In the genomic region with DNA sequence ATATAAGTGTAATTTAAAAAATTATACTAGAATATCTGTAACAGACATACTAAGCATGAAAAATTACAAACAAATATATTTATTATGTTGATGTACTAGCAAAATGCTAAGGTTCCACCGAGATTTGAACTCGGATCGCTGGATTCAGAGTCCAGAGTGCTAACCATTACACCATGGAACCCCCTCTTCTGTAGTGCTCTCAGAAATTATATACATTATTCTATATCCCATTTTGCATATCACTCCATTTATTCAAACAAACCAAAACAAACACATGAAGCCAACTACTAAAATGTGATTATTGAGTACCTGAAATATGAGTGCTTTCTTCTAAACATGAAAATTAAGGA, we compare ENCODE assay signal across 8 mouse cellular contexts. TPM values are rescaled to one million over a fixed set of nuclear protein-coding genes. Genes with fewer than 3 reads are reported as not detected.
A peak's percentile ranks its signal among the peaks of the same experiment; 100 is the strongest.
DNase-seq lines count a peak whose midpoint lies in the region; ATAC-seq and TF ChIP-seq lines count a peak whose summit lies in the region.

No protein-coding gene starts in this region.

- no peak overlapping the region for H3K9ac ChIP-seq in heart, embryonic 14.5 days (ENCODE audit: low read length)
- H3K9ac ChIP-seq in kidney, postnatal 0 days (ENCODE audit: low read depth, low read length) = no peak overlapping the region
- H3K9ac ChIP-seq in liver, postnatal 0 days (replicated peaks) = no peak overlapping the region
- no peak overlapping the region for H3K9ac ChIP-seq in neural tube, embryonic 14.5 days (replicated peaks; ENCODE audit: low read depth, low read length)

- TF ChIP-seq CTCF in kidney, postnatal 0 days (IDR thresholded peaks at IDR 0.05; ENCODE audit: low read depth) = no peak
- TF ChIP-seq CTCF in liver, postnatal 0 days (IDR thresholded peaks at IDR 0.05; ENCODE audit: low read depth) = no peak

- peak; percentile 7 for TF ChIP-seq EP300 in liver, postnatal 0 days (IDR thresholded peaks at IDR 0.05; ENCODE audit: low read depth)

- ATAC-seq in heart, embryonic 14.5 days (ENCODE audit: insufficient number of reproducible peaks, insufficient read depth, low FRiP score, low read depth) = no peak
- ATAC-seq in kidney, postnatal 0 days (replicated peaks; ENCODE audit: low FRiP score, low read depth) = no peak
- ATAC-seq in liver, postnatal 0 days = peak; percentile 60
- ATAC-seq in neural tube, embryonic 14.5 days (ENCODE audit: low read depth) = peak; percentile 70

- peaks cover 10 to 29% of the 10 kb centered on the region in 2 experiments for H3K4me1 ChIP-seq in heart, embryonic 14.5 days (ENCODE audit: control insufficient read depth in 2 of 2, insufficient read depth in 2 of 2, low read length in 2 of 2)
- H3K4me1 ChIP-seq in kidney, postnatal 0 days (replicated peaks; ENCODE audit: insufficient read depth, low read length) = peaks cover 7% of the 10 kb centered on the region; the same call in 1 of the 2 replicates
- peaks cover 47% of the 10 kb centered on the region for H3K4me1 ChIP-seq in liver, postnatal 0 days (ENCODE audit: insufficient read depth)
- H3K4me1 ChIP-seq in neural tube, embryonic 14.5 days (ENCODE audit: control insufficient read depth, insufficient read depth, low read length) = peaks cover 12% of the 10 kb centered on the region

- no peaks in the 10 kb centered on the region for H3K9me3 ChIP-seq in heart, embryonic 14.5 days (ENCODE audit: control insufficient read depth, low read length)
- no peaks in the 10 kb centered on the region for H3K9me3 ChIP-seq in kidney, postnatal 0 days (replicated peaks; ENCODE audit: low read length)
- no peaks in the 10 kb centered on the region for H3K9me3 ChIP-seq in liver, postnatal 0 days (ENCODE audit: low read length)
- no peaks in the 10 kb centered on the region for H3K9me3 ChIP-seq in neural tube, embryonic 14.5 days (ENCODE audit: control insufficient read depth, low read length)

- WGBS in heart, embryonic 14.5 days = 0% methylated on average over 3 of the region's 3 CpGs
- 0% methylated on average over 3 of the region's 3 CpGs for WGBS in kidney, postnatal 0 days
- WGBS in liver, postnatal 0 days (ENCODE audit: insufficient replicate concordance) = under 1% methylated on average over 3 of the region's 3 CpGs
- WGBS in neural tube, embryonic 14.5 days = 0% methylated on average over 3 of the region's 3 CpGs

- H3K36me3 ChIP-seq in heart, embryonic 14.5 days (ENCODE audit: control insufficient read depth, insufficient read depth, low read length) = no peaks in the 10 kb centered on the region
- no peaks in the 10 kb centered on the region for H3K36me3 ChIP-seq in kidney, postnatal 0 days (ENCODE audit: insufficient read depth, low read length)
- no peaks in the 10 kb centered on the region for H3K36me3 ChIP-seq in liver, postnatal 0 days (replicated peaks; ENCODE audit: insufficient read depth, low read length)
- H3K36me3 ChIP-seq in neural tube, embryonic 14.5 days (ENCODE audit: control insufficient read depth, insufficient read depth, low read length) = no peaks in the 10 kb centered on the region

- H3K4me3 ChIP-seq in heart, embryonic 14.5 days (ENCODE audit: control insufficient read depth in 1 of 2, insufficient read depth in 1 of 2, low read depth in 1 of 2, low read length in 2 of 2) = peak overlapping the region in 1 of 2 experiments; percentile 73; a peak in 1 of 4 replicates
- no peak overlapping the region; the same call in 1 of the 2 replicates for H3K4me3 ChIP-seq in kidney, postnatal 0 days (replicated peaks; ENCODE audit: low read depth, low read length)
- H3K4me3 ChIP-seq in liver, postnatal 0 days (ENCODE audit: low read depth, low read length) = peak overlapping the region; percentile 68
- H3K4me3 ChIP-seq in neural tube, embryonic 14.5 days (ENCODE audit: low read depth, low read length) = peak overlapping the region; percentile 66

- H3K27me3 ChIP-seq in heart, embryonic 14.5 days (ENCODE audit: control insufficient read depth, insufficient read depth, low read length) = no peaks in the 10 kb centered on the region
- no peaks in the 10 kb centered on the region for H3K27me3 ChIP-seq in kidney, postnatal 0 days (ENCODE audit: insufficient read depth, low read length)
- peaks cover 20% of the 10 kb centered on the region for H3K27me3 ChIP-seq in liver, postnatal 0 days (ENCODE audit: insufficient read depth, low read length)
- peaks cover 9% of the 10 kb centered on the region; the same call in 1 of the 2 replicates for H3K27me3 ChIP-seq in neural tube, embryonic 14.5 days (ENCODE audit: control insufficient read depth, insufficient read depth, low read length)

- no peak overlapping the region for H3K27ac ChIP-seq in heart, embryonic 14.5 days (replicated peaks in 1 of 2; ENCODE audit: control insufficient read depth in 1 of 2, insufficient read depth in 1 of 2, low read depth in 2 of 2, low read length in 2 of 2)
- peak overlapping the region; percentile 83; the same call in 1 of the 2 replicates for H3K27ac ChIP-seq in kidney, postnatal 0 days
- H3K27ac ChIP-seq in liver, postnatal 0 days (ENCODE audit: low read depth) = peak overlapping the region; percentile 81; the same call in 1 of the 2 replicates
- no peak overlapping the region for H3K27ac ChIP-seq in neural tube, embryonic 14.5 days (ENCODE audit: low read depth, low read length)

- H3K4me2 ChIP-seq in heart, embryonic 14.5 days (ENCODE audit: low read length) = peak overlapping the region; percentile 84; the same call in 1 of the 2 replicates
- 0 out of 2 replicates have a peak overlapping the region, but pooled peaks have one; percentile 92 for H3K4me2 ChIP-seq in kidney, postnatal 0 days (ENCODE audit: low read length)
- H3K4me2 ChIP-seq in liver, postnatal 0 days (ENCODE audit: low read depth, low read length) = no peak overlapping the region; the same call in 1 of the 2 replicates
- H3K4me2 ChIP-seq in neural tube, embryonic 14.5 days (ENCODE audit: low read depth, low read length) = no peak overlapping the region; the same call in 1 of the 2 replicates

- peak; percentile 64 for DNase-seq in urinary bladder, postnatal 14 days (ENCODE audit: low spot score)
- no peak for DNase-seq in urinary bladder, adult 18-20 months (ENCODE audit: low spot score in 2 of 2)
- DNase-seq in cerebellum, postnatal 36 days = peak; percentile 62 to 80
- peak; percentile 84 for DNase-seq in kidney, postnatal 0 days (ENCODE audit: low spot score)
- peak; percentile 74 for DNase-seq in liver, postnatal 0 days
- DNase-seq in urinary bladder, postnatal 4 days (ENCODE audit: low spot score in 2 of 2) = no peak

RNA-seq across cellular contexts. Expression of a gene that starts 1.2 kb away (rescaled TPM):
- polyA plus RNA-seq in heart, embryonic 14.5 days (2014; fragmentation: Nextera tagmentation; extraction: Ambion mirVana) = 0.09 and 0.15 TPM in 2 replicates
- 0.54 and 0.69 TPM in 2 replicates for polyA plus RNA-seq in kidney, postnatal 0 days (2015; fragmentation: Nextera tagmentation; extraction: Ambion mirVana)
- 0.14 and 0.18 TPM in 2 replicates for polyA plus RNA-seq in liver, postnatal 0 days (2015; fragmentation: Nextera tagmentation; extraction: Ambion mirVana)
- 2.2 and 5.0 TPM in 2 replicates for polyA plus RNA-seq in neural tube, embryonic 14.5 days (2014; fragmentation: Nextera tagmentation; extraction: Ambion mirVana)

RNA-seq across cellular contexts. Expression of a gene that starts 2.1 kb away (rescaled TPM):
- 0.28 and 1.2 TPM in 2 replicates for polyA plus RNA-seq in heart, embryonic 14.5 days (2014; fragmentation: Nextera tagmentation; extraction: Ambion mirVana)
- 0.25 and 0.31 TPM in 2 replicates for polyA plus RNA-seq in kidney, postnatal 0 days (2015; fragmentation: Nextera tagmentation; extraction: Ambion mirVana)
- polyA plus RNA-seq in liver, postnatal 0 days (2015; fragmentation: Nextera tagmentation; extraction: Ambion mirVana) = 0.06 and 0.07 TPM in 2 replicates
- polyA plus RNA-seq in neural tube, embryonic 14.5 days (2014; fragmentation: Nextera tagmentation; extraction: Ambion mirVana) = 0.33 and 0.48 TPM in 2 replicates

RNA-seq across cellular contexts. Expression of a gene that starts 4.3 kb away (rescaled TPM):
- polyA plus RNA-seq in heart, embryonic 14.5 days (2014; fragmentation: Nextera tagmentation; extraction: Ambion mirVana) = 0.43 and 0.47 TPM in 2 replicates
- 0.42 and 0.50 TPM in 2 replicates for polyA plus RNA-seq in kidney, postnatal 0 days (2015; fragmentation: Nextera tagmentation; extraction: Ambion mirVana)
- polyA plus RNA-seq in liver, postnatal 0 days (2015; fragmentation: Nextera tagmentation; extraction: Ambion mirVana) = 0.07 and 0.15 TPM in 2 replicates
- polyA plus RNA-seq in neural tube, embryonic 14.5 days (2014; fragmentation: Nextera tagmentation; extraction: Ambion mirVana) = 0.43 and 0.52 TPM in 2 replicates

RNA-seq across cellular contexts. Expression of a gene that starts 29.5 kb away (rescaled TPM):
- 16.0 and 17.8 TPM in 2 replicates for polyA plus RNA-seq in heart, embryonic 14.5 days (2014; fragmentation: Nextera tagmentation; extraction: Ambion mirVana)
- 7.4 and 9.9 TPM in 2 replicates for polyA plus RNA-seq in kidney, postnatal 0 days (2015; fragmentation: Nextera tagmentation; extraction: Ambion mirVana)
- polyA plus RNA-seq in liver, postnatal 0 days (2015; fragmentation: Nextera tagmentation; extraction: Ambion mirVana) = 3.0 and 8.2 TPM in 2 replicates
- 6.5 and 9.4 TPM in 2 replicates for polyA plus RNA-seq in neural tube, embryonic 14.5 days (2014; fragmentation: Nextera tagmentation; extraction: Ambion mirVana)

RNA-seq across cellular contexts. Expression of a gene that starts 32.3 kb away (rescaled TPM):
- polyA plus RNA-seq in heart, embryonic 14.5 days (2014; fragmentation: Nextera tagmentation; extraction: Ambion mirVana) = not detected in 2 replicates
- polyA plus RNA-seq in kidney, postnatal 0 days (2015; fragmentation: Nextera tagmentation; extraction: Ambion mirVana) = 0.27 and 0.36 TPM in 2 replicates
- polyA plus RNA-seq in liver, postnatal 0 days (2015; fragmentation: Nextera tagmentation; extraction: Ambion mirVana) = not detected in 2 replicates
- 0.43 and 0.67 TPM in 2 replicates for polyA plus RNA-seq in neural tube, embryonic 14.5 days (2014; fragmentation: Nextera tagmentation; extraction: Ambion mirVana)

Comparison
In these comparisons a context has a peak if more than half of its experiments do, and no peak if none do; other contexts are left out.
1. DNase-seq: peak in urinary bladder, postnatal 14 days (single experiment), cerebellum, postnatal 36 days (2 of 2), kidney, postnatal 0 days (single experiment) and liver, postnatal 0 days (single experiment); none in urinary bladder, adult 18-20 months (0 of 2) and urinary bladder, postnatal 4 days (0 of 2).
2. ATAC-seq: peak in liver, postnatal 0 days (single experiment) and neural tube, embryonic 14.5 days (single experiment); none in heart, embryonic 14.5 days (single experiment) and kidney, postnatal 0 days (single experiment).
3. H3K27ac ChIP-seq: peak in kidney, postnatal 0 days (single experiment) and liver, postnatal 0 days (single experiment); none in heart, embryonic 14.5 days (0 of 2) and neural tube, embryonic 14.5 days (single experiment).
4. H3K4me2 ChIP-seq: peak in heart, embryonic 14.5 days (single experiment) and kidney, postnatal 0 days (single experiment); none in liver, postnatal 0 days (single experiment) and neural tube, embryonic 14.5 days (single experiment).